In the genomic region with DNA sequence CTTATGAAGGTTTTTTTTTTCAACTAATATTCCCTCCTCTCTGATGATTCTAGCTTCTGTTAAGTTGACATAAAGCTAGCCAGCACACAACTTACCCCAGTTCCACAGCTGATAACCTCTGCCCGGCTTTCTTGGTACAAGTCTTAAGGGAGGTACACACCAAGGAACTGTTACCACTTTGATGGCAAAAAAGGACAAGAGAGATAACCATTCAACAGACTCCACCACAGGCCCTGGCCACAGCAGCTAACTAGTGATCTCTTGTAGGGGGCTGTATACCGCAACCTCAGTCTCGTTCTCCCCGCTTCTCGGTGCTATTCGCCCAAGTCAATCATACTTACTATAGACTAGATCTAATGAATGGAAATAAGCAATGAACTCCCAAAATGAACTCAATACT, we compare ENCODE assay signal across 25 mouse cellular contexts. TPM values are rescaled to one million over a fixed set of nuclear protein-coding genes. Genes with fewer than 3 reads are reported as not detected.
A peak's percentile ranks its signal among the peaks of the same experiment; 100 is the strongest.
DNase-seq lines count a peak whose midpoint lies in the region; ATAC-seq and TF ChIP-seq lines count a peak whose summit lies in the region.
"Had no signal": no experiment of that assay in that cellular context is flagged by ENCODE, and none has a peak within 500 bp of the region (broad histone marks: within the 10 kb centered on the region; RNA-seq: fewer than 3 reads in every experiment).

No protein-coding gene starts in this region.

- H3K9ac ChIP-seq in liver, embryonic 16.5 days (ENCODE audit: low read depth, low read length): no peak overlapping the region
- no peak overlapping the region for H3K9ac ChIP-seq in heart, adult 2 months (ENCODE audit: low read depth, low read length)
- H3K9ac ChIP-seq: forebrain, embryonic 13.5 days; heart, embryonic 12.5 days; heart, embryonic 15.5 days; hindbrain, embryonic 13.5 days had no signal

- no peak overlapping the region for H3K4me3 ChIP-seq in brown adipose tissue, adult 24 weeks (ENCODE audit: insufficient read depth, low read depth, low read length)
- H3K4me3 ChIP-seq in liver, embryonic 16.5 days (ENCODE audit: low read depth, low read length): no peak overlapping the region
- H3K4me3 ChIP-seq in heart, adult 2 months: no peak overlapping the region
- H3K4me3 ChIP-seq: forebrain, embryonic 10.5 days; forebrain, embryonic 13.5 days; heart, embryonic 12.5 days; heart, embryonic 15.5 days; hindbrain, embryonic 10.5 days; hindbrain, embryonic 13.5 days had no signal

- no peak for TF ChIP-seq EP300 in heart, adult 2 months (IDR thresholded peaks at IDR 0.05; ENCODE audit: insufficient read depth, low read depth, low read length)

- H3K79me2 ChIP-seq in heart, adult 2 months (replicated peaks; ENCODE audit: control insufficient read depth, insufficient read depth, low read length): no peaks in the 10 kb centered on the region

- peak; percentile 42; the same call in 1 of the 2 replicates for ATAC-seq in common myeloid progenitor, adult 5-6 weeks (replicated peaks; ENCODE audit: low read depth, poor library complexity, severe bottlenecking)
- ATAC-seq in liver, embryonic 16.5 days (ENCODE audit: low read depth): no peak
- ATAC-seq: CD4-positive, CD25-positive, alpha-beta regulatory T cell, adult 4 months; forebrain, embryonic 13.5 days; forebrain, embryonic 16.5 days; hindbrain, embryonic 16.5 days had no signal

- H3K4me2 ChIP-seq in liver, embryonic 16.5 days (ENCODE audit: low read depth, low read length): no peak overlapping the region
- H3K4me2 ChIP-seq: forebrain, embryonic 13.5 days; heart, embryonic 12.5 days; heart, embryonic 15.5 days; hindbrain, embryonic 13.5 days had no signal

- TF ChIP-seq CTCF in heart, adult 2 months (IDR thresholded peaks at IDR 0.05): no peak

- H3K4me1 ChIP-seq in brown adipose tissue, adult 24 weeks (ENCODE audit: control insufficient read depth, insufficient read depth, insufficient read length, low read length): peaks cover 3% of the 10 kb centered on the region; the same call in 1 of the 2 replicates
- H3K4me1 ChIP-seq in liver, embryonic 16.5 days (ENCODE audit: control insufficient read depth, low read depth, low read length): peaks cover 6% of the 10 kb centered on the region
- H3K4me1 ChIP-seq in heart, adult 2 months (ENCODE audit: control insufficient read depth, insufficient read depth, low read length): no peaks in the 10 kb centered on the region
- H3K4me1 ChIP-seq: heart, embryonic 15.5 days had no signal

- no peaks in the 10 kb centered on the region for H3K9me3 ChIP-seq in liver, embryonic 16.5 days (replicated peaks; ENCODE audit: control insufficient read depth, low read length)
- H3K9me3 ChIP-seq: forebrain, embryonic 10.5 days; forebrain, embryonic 13.5 days; heart, embryonic 15.5 days; hindbrain, embryonic 13.5 days had no signal

- intact Hi-C loops in heart, adult 2 months (cut with DNase I): no loop called here

- WGBS in liver, embryonic 16.5 days (ENCODE audit: insufficient replicate concordance): 58% methylated on average over 6 of the region's 6 CpGs
- WGBS in heart, adult 2 months: 98% methylated on average over 6 of the region's 6 CpGs

- DNase-seq in retina, embryonic 14.5 days (ENCODE audit: low spot score): no peak
- DNase-seq in heart, adult 2 months: no peak
- DNase-seq in heart, adult 9 months (ENCODE audit: low spot score in 2 of 2): no peak
- DNase-seq: adrenal gland, adult 2 months; adrenal gland, postnatal 14 days; cerebellum, adult 11-12 months; cerebellum, adult 8-10 months; cerebellum, postnatal 10 days; cerebellum, postnatal 36 days; gastrocnemius, postnatal 10 days; gastrocnemius, postnatal 36 days; heart, postnatal 10 days; heart, postnatal 36 days had no signal

- peak overlapping the region; percentile 98 for H3K27ac ChIP-seq in brown adipose tissue, adult 24 weeks (replicated peaks; ENCODE audit: low read depth, low read length)
- 0 out of 2 replicates have a peak overlapping the region, but pooled peaks have one; percentile 29 for H3K27ac ChIP-seq in liver, embryonic 16.5 days (ENCODE audit: low read length)
- H3K27ac ChIP-seq in heart, adult 2 months: no peak overlapping the region
- H3K27ac ChIP-seq: forebrain, embryonic 10.5 days; forebrain, embryonic 13.5 days; heart, embryonic 15.5 days; hindbrain, embryonic 10.5 days; hindbrain, embryonic 13.5 days had no signal

- H3K27me3 ChIP-seq in liver, embryonic 16.5 days (ENCODE audit: control insufficient read depth, insufficient read depth, low read depth, low read length): no peaks in the 10 kb centered on the region
- H3K27me3 ChIP-seq in heart, adult 2 months (ENCODE audit: control insufficient read depth, insufficient read depth, low read length): no peaks in the 10 kb centered on the region
- H3K27me3 ChIP-seq: forebrain, embryonic 13.5 days; heart, embryonic 12.5 days; heart, embryonic 15.5 days; hindbrain, embryonic 13.5 days had no signal

- no peaks in the 10 kb centered on the region for H3K36me3 ChIP-seq in liver, embryonic 16.5 days (ENCODE audit: control insufficient read depth, insufficient read depth)
- no peaks in the 10 kb centered on the region for H3K36me3 ChIP-seq in heart, adult 2 months (ENCODE audit: control insufficient read depth, insufficient read depth, low read length)
- H3K36me3 ChIP-seq: forebrain, embryonic 10.5 days; heart, embryonic 12.5 days; heart, embryonic 15.5 days; hindbrain, embryonic 10.5 days; hindbrain, embryonic 13.5 days had no signal

- no peak for TF ChIP-seq POLR2A in heart, adult 2 months (IDR thresholded peaks at IDR 0.05; ENCODE audit: insufficient read depth, low read depth, low read length)

RNA-seq across cellular contexts. Expression of a gene that starts 16.3 kb away (rescaled TPM):
- 809 and 945 TPM in 2 replicates for polyA plus RNA-seq in brown adipose tissue, adult 24 weeks (2012; ENCODE audit: insufficient read depth, insufficient read length, missing spikeins)
- total RNA-seq in common myeloid progenitor, adult 5-6 weeks (2017): 110 and 124 TPM in 2 replicates
- polyA plus RNA-seq in liver, embryonic 16.5 days (2015; fragmentation: Nextera tagmentation; extraction: Ambion mirVana): 51.1 and 53.8 TPM in 2 replicates
- total RNA-seq in heart, adult 2 months (2021): 10 to 100 TPM in 1 of 2 experiments, 1 to 10 TPM in 1; 5.4 to 10.4 TPM
- polyA plus RNA-seq in heart, adult 2 months (2012; rRNA removed): 5.9 and 7.9 TPM in 2 replicates

Comparison
In these comparisons a context has a peak if more than half of its experiments do, and no peak if none do; other contexts are left out.
1. RNA of a gene that starts 16.3 kb away (polyA plus RNA-seq): 809 to 945 TPM in brown adipose tissue, adult 24 weeks; 51.1 to 53.8 TPM in liver, embryonic 16.5 days and 5.9 to 7.9 TPM in heart, adult 2 months; every median in the first group is over 10 times any median in the second.